Mouse (Mus musculus) erythroblast, embryonic 14.5 days (primary cell): Measurements from ENCODE around the gene Slit2.

Experiments
- GATA1 ChIP-seq: IDR thresholded peaks from 2 replicates; pipeline ENCODE4 v1.6.1; 2012; ENCODE audit warnings: low read length, inconsistent platforms, mixed read lengths
- TAL1 ChIP-seq: IDR thresholded peaks from 3 replicates; pipeline ENCODE4 v1.6.1; 2012; ENCODE audit warnings: low read length, inconsistent platforms, mixed read lengths

- TF ChIP-seq GATA1 (no peak), TAL1 (no peak)
Measured at GRCm38 (mm10) chr5:48023441-48023840, 40.5 kb downstream of the Slit2 start.
